Mouse (Mus musculus): Measurements from ENCODE around the gene Cnp.
A peak's percentile ranks its signal among the peaks of the same experiment; 100 is the strongest.

DNA sequence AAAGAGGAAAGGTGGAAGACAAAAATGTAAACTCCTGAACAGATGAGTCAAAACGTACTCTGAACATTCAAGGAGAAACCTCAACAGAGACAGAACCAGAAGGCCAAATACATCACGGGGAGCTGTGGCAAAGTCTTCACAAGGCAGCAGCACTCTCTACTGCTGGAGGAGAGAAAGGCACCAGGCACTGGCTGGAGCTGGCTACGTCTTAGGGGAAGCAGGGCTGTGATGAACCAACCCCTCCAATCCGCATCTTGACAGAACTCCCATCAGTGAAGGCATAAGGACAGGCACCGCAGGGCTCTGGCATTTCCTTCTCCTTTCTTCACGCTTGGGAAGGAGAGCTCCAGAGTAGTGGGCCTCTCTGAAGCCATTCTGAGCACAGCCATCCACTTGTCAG is 36.9 kb downstream of the Cnp start:
- peak; percentile 26; the same call in 1 of the 2 replicates for TF ChIP-seq CTCF (conservative IDR thresholded peaks at IDR 0.05; ENCODE audit: insufficient read depth, insufficient read length, low read depth, low read length)
- no peak for TF ChIP-seq POLR2A (IDR thresholded peaks at IDR 0.05; ENCODE audit: low read depth, low read length)

Data from kidney, adult 2 months (tissue).